Mouse (Mus musculus): ENCODE measurements at regions not wholly inside any gene's neighbourhood (a gene's known extent, or its start where the extent isn't known, plus 50 kb on each side); places are given as distances from the start of the nearest gene placed in this dataset.

DNA sequence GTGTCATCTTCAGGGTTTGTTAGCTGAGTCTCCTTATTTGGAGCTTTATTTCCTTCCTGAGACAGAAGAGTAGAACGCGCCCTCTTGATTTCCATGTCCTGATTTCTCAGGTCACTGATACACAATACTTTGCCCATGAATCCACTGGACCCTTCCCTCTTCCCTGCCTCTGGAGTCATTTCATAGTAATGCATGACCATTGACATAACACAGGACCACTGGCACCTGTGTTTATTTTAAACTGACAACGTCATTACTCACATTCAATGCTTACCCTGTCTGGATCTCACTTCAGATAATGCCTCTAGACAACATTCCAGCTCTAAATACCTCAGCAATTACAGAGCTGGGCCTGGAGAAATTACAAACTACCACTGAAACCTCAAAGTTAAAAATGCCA lies 56.8 kb upstream of the Ptgs2 start:
- TF ChIP-seq CTCF (conservative IDR thresholded peaks at IDR 0.05; ENCODE audit: insufficient read depth, insufficient read length, low read depth, low read length) (no peak), POLR2A (IDR thresholded peaks at IDR 0.05; ENCODE audit: low read depth, low read length) (no peak)
